Mouse (Mus musculus) heart, adult 2 months (tissue): ENCODE data around the gene Krtap2-4. TPM values are rescaled to one million over a fixed set of nuclear protein-coding genes. Genes with fewer than 3 reads are reported as not detected.

ENCODE experiments used
- DNase-seq, 2 experiments: peaks; one replicate each; pipeline ENCODE4 v3.0.0; 2021
- H3K27ac ChIP-seq: fragments of 200-600 bp; 2 replicates; pipeline ENCODE4 v1.8.1; 2022
- H3K27me3 ChIP-seq: fragments of 200-500 bp; 2 replicates; pipeline ENCODE4 v1.6.1; 2012; ENCODE audit warnings: mild to moderate bottlenecking, low read length, inconsistent platforms, mixed read lengths; ENCODE audit not compliant: control insufficient read depth, insufficient read depth
- H3K36me3 ChIP-seq: fragments of 200-500 bp; 2 replicates; pipeline ENCODE4 v1.6.1; 2012; ENCODE audit warnings: low read length, inconsistent platforms; ENCODE audit not compliant: control insufficient read depth, insufficient read depth
- H3K4me1 ChIP-seq: fragments of 200-500 bp; 2 replicates; pipeline ENCODE4 v1.6.1; 2011; ENCODE audit warnings: low read length; ENCODE audit not compliant: control insufficient read depth, insufficient read depth
- H3K4me3 ChIP-seq: fragments of 200-600 bp; 2 replicates; pipeline ENCODE4 v1.8.1; 2022
- H3K79me2 ChIP-seq: fragments of 200-500 bp; replicated peaks from 2 replicates; pipeline ENCODE4 v1.6.1; 2012; ENCODE audit warnings: mild to moderate bottlenecking, inconsistent platforms, low read length, moderate library complexity, mixed read lengths; ENCODE audit not compliant: control insufficient read depth, insufficient read depth
- H3K9ac ChIP-seq: fragments of 200-500 bp; 2 replicates; pipeline ENCODE4 v1.6.1; 2012; ENCODE audit warnings: low read depth, mild to moderate bottlenecking, control low read depth, inconsistent platforms, low read length, mixed read lengths
- CTCF ChIP-seq: fragments of 200-600 bp; IDR thresholded peaks from 2 replicates; pipeline ENCODE4 v1.8.1; 2022; ENCODE audit warnings: antibody characterized with exemption, mild to moderate bottlenecking, moderate library complexity
- EP300 ChIP-seq: fragments of 200-500 bp; IDR thresholded peaks from 2 replicates; pipeline ENCODE4 v1.6.1; 2011; ENCODE audit warnings: low read depth, low read length, control low read depth; ENCODE audit not compliant: insufficient read depth
- POLR2A ChIP-seq: fragments of 200-500 bp; IDR thresholded peaks from 2 replicates; pipeline ENCODE4 v1.6.1; 2011; ENCODE audit warnings: mild to moderate bottlenecking, low read depth, low read length, control low read depth; ENCODE audit not compliant: insufficient read depth
- WGBS: fragments of 180-500 bp; shearing (Covaris S2); methylation state at CpG from one replicate; pipeline ENCODE4 v1.1.7; 2018; 5-methylcytosine and 5-hydroxymethylcytosine counted together
- intact Hi-C: fragments of 180-260 bp; cut with DNase I; formaldehyde crosslinking; loops from one replicate; pipeline ENCODE4 v1.15.1; 2025
- polyA plus RNA-seq: library from polyadenylated mRNA; depleted of rRNA; stranded (reverse); fragments of >200 nt; gene quantifications from 2 replicates; pipeline ENCODE4 v1.2.3, GENCODE M21; 2012
- total RNA-seq, 2 experiments: library from RNA; stranded (reverse); gene quantifications; 2 replicates each; pipeline ENCODE4 v1.2.3; 2021

Krtap2-4 gene
- total and polyA plus RNA-seq, 3 experiments, result not detected

DNA sequence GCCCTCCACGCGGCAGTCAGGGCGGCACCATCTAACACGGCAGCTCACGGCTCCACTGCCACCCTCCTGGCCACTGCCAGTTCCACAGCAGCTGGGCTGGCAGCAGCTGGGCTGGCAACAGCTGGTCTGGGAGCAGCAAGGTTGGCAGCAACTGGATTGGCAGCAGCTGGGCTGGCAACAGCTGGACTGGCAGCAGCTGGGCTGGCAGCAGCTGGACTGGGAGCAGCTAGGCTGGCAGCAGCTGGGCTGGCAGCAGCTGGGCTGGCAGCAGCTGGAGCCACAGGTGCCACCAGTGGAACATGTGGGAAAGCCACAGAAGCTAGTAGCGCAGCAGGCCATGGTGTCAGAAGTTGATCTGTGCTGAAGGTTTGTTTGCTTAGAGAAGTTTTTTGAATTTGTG, 23.7 kb downstream of the Krtap2-4 start, which contains the start of gene Krtap1-3:
TSS of gene Krtap1-3 (minus strand) at position 359 of the 400 bp plus-strand sequence.
- Histone ChIP-seq H3K9ac (no peak within 1 kb of the TSS), H3K36me3 (no peaks in the 10 kb centered on the region), H3K27ac (no peak within 1 kb of the TSS), H3K4me3 (no peak within 1 kb of the TSS), H3K79me2 (no peaks in the 10 kb centered on the region), H3K4me1 (no peaks in the 10 kb centered on the region), H3K27me3 (no peaks in the 10 kb centered on the region)
- no peak for DNase-seq
- intact Hi-C loops, result no loop called here
- TF ChIP-seq POLR2A (no peak), EP300 (no peak), CTCF (no peak)
- WGBS, result 83% methylated on average over 6 of the region's 6 CpGs

DNA sequence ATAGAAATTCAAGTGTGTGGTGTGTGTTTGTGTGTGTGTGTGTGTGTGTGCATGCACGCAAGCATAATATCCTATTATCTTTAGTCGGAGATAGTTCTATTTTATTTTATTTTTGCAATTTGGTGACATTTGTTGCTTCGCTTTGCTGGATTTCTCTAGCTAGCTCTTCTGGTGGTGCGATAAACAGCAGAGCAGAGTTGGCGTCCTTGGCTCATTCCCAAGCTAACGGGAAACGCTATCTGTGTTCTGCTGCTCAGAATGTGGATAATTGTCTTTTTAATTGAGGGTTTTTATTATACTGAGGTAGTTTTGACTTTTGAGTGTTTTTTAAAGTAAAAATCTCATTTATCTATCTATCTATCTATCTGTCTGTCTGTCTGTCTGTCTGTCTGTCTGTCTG, 29.6 kb downstream of the Krtap2-4 start:
- no peaks in the 10 kb centered on the region for H3K36me3 ChIP-seq
- H3K4me3 ChIP-seq, result no peak overlapping the region
- no peaks in the 10 kb centered on the region for H3K27me3 ChIP-seq
- DNase-seq, result no peak
- H3K79me2 ChIP-seq, result no peaks in the 10 kb centered on the region
- H3K4me1 ChIP-seq, result no peaks in the 10 kb centered on the region
- H3K9ac ChIP-seq, result no peak overlapping the region
- intact Hi-C loops, result no loop called here
- no peak overlapping the region for H3K27ac ChIP-seq
- 61% methylated on average over 7 of the region's 7 CpGs for WGBS
- no peak for TF ChIP-seq EP300
- TF ChIP-seq POLR2A, result no peak
- no peak for TF ChIP-seq CTCF

DNA sequence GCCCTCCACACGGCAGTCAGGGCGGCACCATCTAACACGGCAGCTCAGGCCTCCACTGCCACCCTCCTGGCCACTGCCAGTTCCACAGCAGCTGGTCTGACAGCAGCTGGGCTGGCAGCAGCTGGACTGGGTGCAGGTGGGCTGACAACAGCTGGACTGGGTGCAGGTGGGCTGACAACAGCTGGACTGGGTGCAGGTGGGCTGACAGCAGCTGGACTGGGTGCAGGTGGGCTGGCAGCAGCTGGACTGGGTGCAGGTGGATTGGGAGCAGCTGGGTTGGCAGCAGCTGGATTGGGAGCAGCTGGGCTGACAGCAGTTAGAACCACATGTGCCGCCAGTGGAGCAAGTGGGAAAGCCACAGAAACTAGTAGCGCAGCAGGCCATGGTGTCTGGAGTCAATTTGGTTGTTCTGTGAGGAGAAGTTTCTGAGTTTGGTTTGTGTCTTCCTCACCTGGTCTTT, 31.4 kb downstream of the Krtap2-4 start, which contains the start of gene Krtap1-4:
TSS of gene Krtap1-4 (minus strand) at position 410 of the 460 bp plus-strand sequence.
- WGBS, result 78% methylated on average over 5 of the region's 5 CpGs
- no peaks in the 10 kb centered on the region for H3K4me1 ChIP-seq
- no peak for DNase-seq

DNA sequence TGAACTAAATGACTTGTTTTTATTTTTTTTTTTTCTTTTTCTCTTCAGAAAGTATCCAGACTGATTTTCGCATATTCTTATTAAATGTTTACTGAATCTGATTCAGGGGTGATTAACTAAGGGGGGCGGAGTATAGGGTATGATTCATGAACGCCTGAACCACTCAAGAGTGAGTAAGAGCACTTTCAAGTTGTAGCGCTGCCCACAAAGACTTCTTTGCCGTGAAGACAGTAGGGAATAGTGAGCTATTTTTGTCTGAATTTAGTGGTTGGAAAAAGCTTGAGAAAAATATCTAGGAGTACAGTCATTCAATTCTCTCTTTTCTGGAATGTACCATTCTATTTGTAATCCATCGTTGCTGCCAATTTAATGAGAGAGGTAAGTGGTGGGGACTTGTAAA, 33.1 kb downstream of the Krtap2-4 start:
- intact Hi-C loops, result no loop called here
- no peak overlapping the region for H3K4me3 ChIP-seq
- no peaks in the 10 kb centered on the region for H3K79me2 ChIP-seq
- no peak overlapping the region for H3K9ac ChIP-seq
- H3K36me3 ChIP-seq, result no peaks in the 10 kb centered on the region
- no peaks in the 10 kb centered on the region for H3K27me3 ChIP-seq
- TF ChIP-seq POLR2A, result no peak
- no peak for TF ChIP-seq EP300
- TF ChIP-seq CTCF, result no peak
- WGBS, result 71% methylated on average over 6 of the region's 6 CpGs
- H3K4me1 ChIP-seq, result no peaks in the 10 kb centered on the region
- DNase-seq, result no peak
- H3K27ac ChIP-seq, result no peak overlapping the region

More for the DNA sequence above, 31.4 kb downstream of the Krtap2-4 start, which contains the start of gene Krtap1-4:
- Histone ChIP-seq H3K79me2 (no peaks in the 10 kb centered on the region), H3K9ac (no peak within 1 kb of the TSS), H3K36me3 (no peaks in the 10 kb centered on the region), H3K27me3 (no peaks in the 10 kb centered on the region), H3K4me3 (no peak within 1 kb of the TSS), H3K27ac (no peak within 1 kb of the TSS)
- TF ChIP-seq EP300, result no peak
- no peak for TF ChIP-seq CTCF
- TF ChIP-seq POLR2A, result no peak
- intact Hi-C loops, result no loop called here

DNA sequence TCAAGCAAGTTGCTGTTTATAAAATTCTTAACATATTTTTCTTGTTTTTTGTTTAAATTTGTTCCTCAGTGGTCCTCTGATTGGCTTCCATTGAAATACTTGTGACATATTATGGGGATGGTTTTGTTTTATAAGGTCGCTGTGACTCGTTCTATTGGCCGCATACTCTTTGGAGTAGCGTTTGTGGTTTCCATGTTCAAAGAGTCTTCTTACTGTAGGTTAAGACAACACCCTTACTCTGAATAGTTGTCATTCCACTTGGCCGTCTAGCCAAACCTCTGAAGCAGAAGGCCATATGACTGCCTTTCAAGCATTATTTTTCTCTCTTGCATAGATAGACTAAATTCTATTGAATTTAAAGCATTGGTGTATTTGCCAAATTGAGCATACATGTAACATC, 33.6 kb downstream of the Krtap2-4 start:
- no peak overlapping the region for H3K27ac ChIP-seq
- H3K27me3 ChIP-seq, result no peaks in the 10 kb centered on the region
- TF ChIP-seq CTCF, result no peak
- H3K4me1 ChIP-seq, result no peaks in the 10 kb centered on the region
- H3K9ac ChIP-seq, result no peak overlapping the region
- no peaks in the 10 kb centered on the region for H3K36me3 ChIP-seq
- DNase-seq, result no peak
- intact Hi-C loops, result no loop called here
- WGBS, result 90% methylated on average over 5 of the region's 5 CpGs
- H3K79me2 ChIP-seq, result no peaks in the 10 kb centered on the region
- no peak overlapping the region for H3K4me3 ChIP-seq

DNA sequence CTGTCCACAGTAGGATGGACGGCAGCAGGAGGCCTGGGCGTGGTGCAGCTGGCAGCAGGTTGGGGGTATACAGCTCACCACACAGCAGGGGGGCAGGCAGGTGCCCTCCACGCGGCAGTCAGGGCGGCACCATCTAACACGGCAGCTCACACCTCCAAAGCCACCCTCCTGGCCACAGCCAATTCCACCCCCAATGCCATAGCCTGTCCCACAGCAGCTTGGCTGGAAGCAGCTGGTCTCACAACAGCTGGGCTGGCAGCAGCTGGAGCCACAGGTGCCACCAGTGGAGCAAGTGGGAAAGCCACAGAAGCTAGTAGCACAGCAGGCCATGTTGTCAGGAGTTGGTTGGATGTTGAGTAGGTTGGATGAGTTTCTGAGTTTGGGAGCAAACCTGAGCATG, 34.0 kb downstream of the Krtap2-4 start, which contains the start of gene Krtap1-5:
TSS of gene Krtap1-5 (minus strand) at position 381 of the 400 bp plus-strand sequence.
- Histone ChIP-seq H3K27ac (no peak within 1 kb of the TSS), H3K79me2 (no peaks in the 10 kb centered on the region), H3K27me3 (no peaks in the 10 kb centered on the region), H3K4me3 (no peak within 1 kb of the TSS), H3K36me3 (no peaks in the 10 kb centered on the region), H3K4me1 (no peaks in the 10 kb centered on the region), H3K9ac (no peak within 1 kb of the TSS)
- no peak for DNase-seq
- no peak for TF ChIP-seq CTCF
- TF ChIP-seq POLR2A, result no peak
- TF ChIP-seq EP300, result no peak
- WGBS, result 75% methylated on average over 6 of the region's 6 CpGs
- intact Hi-C loops, result no loop called here
